Mouse (Mus musculus): ENCODE results near the gene Eif4e.

DNA sequence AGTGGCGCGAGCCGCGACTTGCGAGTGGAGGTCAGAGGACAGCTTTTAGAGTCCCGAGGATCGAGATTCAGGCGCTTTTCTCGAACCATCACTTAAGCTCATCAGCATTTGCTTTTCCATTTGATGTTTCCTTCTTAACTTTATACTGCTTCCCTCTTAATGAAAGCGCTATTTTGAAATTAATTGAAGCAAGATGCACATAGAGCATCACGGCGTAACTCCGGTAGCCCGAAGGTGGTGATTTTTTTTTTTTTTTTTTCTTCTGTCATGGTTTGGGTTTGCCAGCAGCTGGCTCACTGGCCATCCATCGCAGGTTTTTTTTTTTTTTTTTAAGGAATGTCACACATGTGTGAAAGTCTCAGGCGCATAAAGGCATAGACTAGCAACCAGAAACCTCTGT is 2.3 kb downstream of the Eif4e start:
- TF ChIP-seq USF2 (IDR thresholded peaks at IDR 0.05; ENCODE audit: borderline replicate concordance in 1 of 2, insufficient read depth in 1 of 2, low read depth in 1 of 2, low read length in 2 of 2) (no peak), CTCF (IDR thresholded peaks at IDR 0.05 in 2 of 3, conservative IDR thresholded peaks at IDR 0.05 in 1 of 3; ENCODE audit: control insufficient read depth in 1 of 3, insufficient read depth in 1 of 3, low read depth in 2 of 3, low read length in 3 of 3, poor library complexity in 1 of 3, severe bottlenecking in 1 of 3) (no peak), ELF1 (IDR thresholded peaks at IDR 0.05; ENCODE audit: low read depth, low read length) (no peak), MAZ (IDR thresholded peaks at IDR 0.05; ENCODE audit: low read depth, low read length) (no peak), RAD21 (IDR thresholded peaks at IDR 0.05; ENCODE audit: low read depth, low read length) (no peak), USF1 (IDR thresholded peaks at IDR 0.05; ENCODE audit: low read depth, low read length) (no peak), CHD2 (IDR thresholded peaks at IDR 0.05; ENCODE audit: low read length) (no peak), TAL1 (IDR thresholded peaks at IDR 0.05; ENCODE audit: low read length) (no peak), KAT2A (conservative IDR thresholded peaks at IDR 0.05; ENCODE audit: low read depth, low read length) (no peak), RCOR1 (IDR thresholded peaks at IDR 0.05; ENCODE audit: low read depth, low read length) (no peak)
